Mouse (Mus musculus) embryo, embryonic 9.5 days (tissue): ENCODE data around the gene Tceanc2.
A peak's percentile ranks its signal among the peaks of the same experiment; 100 is the strongest.

Source experiments
- DNase-seq: peaks from one replicate; pipeline ENCODE4 v3.0.0-alpha.2; 2017; ENCODE audit errors: extremely low spot score

Tceanc2 gene

DNA sequence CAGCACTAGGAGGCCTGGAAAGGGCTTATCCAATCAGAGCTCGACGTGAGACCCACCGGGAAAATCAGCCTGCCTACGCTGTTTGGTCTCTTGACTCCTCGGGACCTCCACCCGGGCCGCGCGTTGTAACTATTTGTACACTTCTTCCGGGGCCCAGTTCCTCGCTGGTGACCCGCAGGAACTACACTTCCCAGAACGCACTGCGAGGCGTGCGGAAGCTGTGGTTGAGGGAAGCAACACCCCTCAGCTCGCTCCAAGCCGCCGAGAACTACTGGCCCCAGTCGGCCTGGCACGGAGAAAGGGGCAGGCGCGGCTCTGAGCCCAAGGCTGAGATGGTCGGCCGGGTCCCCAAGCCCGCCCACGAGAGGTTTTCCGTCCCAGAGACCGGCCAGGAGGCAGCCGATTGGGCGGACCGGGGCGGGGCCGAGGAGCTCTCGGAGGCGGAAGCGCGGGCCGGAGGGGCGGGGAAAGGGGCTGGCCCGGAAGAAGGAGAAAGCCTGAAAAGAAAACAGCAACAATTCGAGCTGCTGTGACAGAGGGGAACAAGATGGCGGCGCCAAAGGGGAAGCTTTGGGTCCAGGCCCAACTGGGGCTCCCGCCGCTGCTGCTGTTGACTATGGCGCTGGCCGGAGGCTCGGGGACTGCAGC is 610 bp downstream of the Tceanc2 start, which contains the start of gene Tmem59:
TSS of gene Tmem59 (plus strand) at position 218 of the 648 bp plus-strand sequence.
- DNase-seq = peak; percentile 98

DNA sequence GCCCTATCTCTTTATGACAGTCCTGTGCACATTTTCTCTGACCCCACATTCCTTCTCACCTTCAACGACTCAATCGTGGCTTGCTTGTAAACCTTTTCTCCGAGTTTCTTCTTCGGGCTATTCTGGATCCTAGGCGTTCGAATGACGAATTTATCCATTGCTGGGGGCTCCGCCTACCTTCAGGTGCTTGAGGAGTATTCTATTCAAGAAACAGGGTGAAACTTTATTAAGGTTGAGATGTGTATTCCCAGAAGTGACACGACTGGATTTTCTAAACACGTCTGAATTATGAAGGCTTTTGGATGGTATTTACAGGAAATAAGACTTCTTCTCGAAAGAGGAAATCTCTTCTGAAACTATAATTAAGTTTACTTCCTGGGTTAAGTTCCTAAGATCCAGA is 1.4 kb downstream of the Tceanc2 start:
- DNase-seq = no peak

DNA sequence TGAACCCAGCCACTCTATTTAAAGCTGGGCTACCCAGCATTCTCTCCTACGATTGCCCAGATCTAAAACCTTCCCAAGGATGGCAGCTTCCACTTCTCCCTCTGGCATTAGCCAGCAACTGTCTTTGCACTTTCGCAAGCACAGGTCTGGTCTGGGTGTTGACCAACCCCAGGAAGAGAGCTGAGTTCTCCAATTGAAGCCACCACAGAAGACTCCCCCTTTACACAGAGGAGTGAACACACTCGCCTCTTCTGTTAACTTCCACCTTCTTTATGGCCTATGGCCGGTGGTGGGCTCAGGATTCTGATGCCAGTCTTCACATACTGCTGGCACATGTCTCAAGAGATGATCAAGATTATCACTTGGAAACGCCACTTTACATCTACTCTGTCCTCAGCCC is 11.1 kb downstream of the Tceanc2 start:
- DNase-seq = no peak

DNA sequence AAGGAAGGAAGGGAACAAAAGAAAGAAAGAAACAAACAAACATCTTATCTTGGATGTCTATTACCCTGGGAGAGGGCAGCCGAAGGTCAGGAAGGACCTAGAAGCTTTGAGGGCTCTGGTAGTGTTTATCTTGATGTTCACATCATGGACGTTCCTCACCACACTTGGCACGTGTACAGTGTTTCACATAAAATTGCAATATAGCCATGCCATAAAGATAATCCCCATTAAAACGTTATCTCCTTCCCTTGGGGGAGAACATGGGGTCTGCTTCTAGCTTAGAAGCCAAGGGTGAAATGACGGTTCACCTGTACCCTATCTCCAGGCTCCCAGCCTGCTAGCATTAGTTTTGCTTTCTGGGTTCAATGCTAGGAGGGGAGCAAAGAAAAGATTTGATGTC is 12.2 kb downstream of the Tceanc2 start:
- no peak for DNase-seq

DNA sequence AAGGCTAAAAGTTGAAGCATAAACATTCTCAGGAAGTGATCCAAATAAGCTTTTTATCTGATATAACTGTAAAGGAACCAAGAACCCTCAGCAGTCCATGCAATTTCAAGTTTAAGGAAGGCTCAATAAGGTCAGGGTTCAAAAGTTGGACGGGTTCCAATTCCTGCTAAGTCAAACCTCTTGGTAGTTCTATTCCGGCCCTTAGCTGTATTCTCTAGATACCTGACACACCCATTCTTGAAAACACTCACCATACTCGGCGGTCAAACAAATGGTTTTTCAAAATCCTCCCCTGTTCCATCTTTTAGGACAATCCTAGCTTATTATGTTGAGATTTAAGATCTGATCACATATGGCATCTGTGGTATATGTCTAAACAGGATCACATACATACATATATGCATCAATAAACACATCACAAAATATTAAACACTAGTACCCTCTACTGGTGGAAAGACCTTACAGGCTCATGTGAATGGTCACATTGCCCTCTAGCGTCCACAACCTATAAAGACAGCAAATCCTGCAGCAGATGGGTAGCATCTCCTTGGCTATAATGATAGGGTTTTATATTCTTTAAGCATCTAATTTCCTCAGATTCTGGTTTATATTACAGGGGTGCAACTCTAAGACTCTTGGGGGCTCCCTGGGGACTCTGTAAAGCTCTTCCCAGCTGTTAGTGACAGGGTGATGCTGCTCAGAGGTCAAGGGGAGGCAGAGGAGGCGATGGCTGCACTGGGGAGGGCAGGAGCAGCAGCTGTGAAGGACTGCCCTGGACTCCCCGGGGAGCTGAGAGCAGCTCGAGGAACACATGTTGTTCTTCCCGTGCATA is 14.9 kb downstream of the Tceanc2 start:
- peak; percentile 68 for DNase-seq

DNA sequence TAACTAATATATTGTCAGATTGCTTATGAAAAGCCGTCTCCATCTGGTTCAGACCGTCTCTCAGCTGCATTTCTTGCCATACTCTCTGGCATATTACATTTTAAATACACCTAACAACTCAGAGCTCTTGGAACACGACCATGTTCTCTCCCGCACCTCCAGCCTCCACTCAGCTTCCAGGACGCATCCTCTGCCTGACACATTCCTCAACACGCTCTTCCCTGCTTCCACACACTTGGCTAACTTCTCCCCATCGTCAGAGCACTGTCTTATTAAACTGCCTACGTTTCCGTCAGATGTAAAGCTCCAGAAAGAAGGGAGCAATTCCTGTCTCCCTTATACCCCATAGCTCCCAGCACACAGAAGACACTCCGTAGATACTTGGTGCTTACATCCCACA is 15.6 kb downstream of the Tceanc2 start:
- DNase-seq = no peak

DNA sequence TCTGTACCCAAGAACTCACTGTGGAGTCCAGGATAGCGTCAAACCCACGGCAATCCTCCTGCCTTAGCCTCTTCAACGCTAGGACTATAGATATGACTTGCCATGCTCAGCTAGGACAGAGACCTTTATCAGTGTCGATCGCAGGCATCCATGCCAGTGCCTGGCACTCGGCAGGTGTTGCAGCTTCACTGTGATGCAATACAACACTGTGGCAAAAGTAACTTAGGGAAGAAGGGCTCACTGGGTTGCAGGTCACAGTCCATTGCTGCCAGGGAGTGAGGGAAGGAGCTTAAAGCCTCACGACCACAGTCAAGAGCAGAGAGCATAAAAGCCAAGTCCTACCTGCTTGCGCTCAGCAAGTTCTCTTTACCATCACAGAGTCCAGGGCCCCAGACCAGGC is 18.7 kb downstream of the Tceanc2 start:
- no peak for DNase-seq

DNA sequence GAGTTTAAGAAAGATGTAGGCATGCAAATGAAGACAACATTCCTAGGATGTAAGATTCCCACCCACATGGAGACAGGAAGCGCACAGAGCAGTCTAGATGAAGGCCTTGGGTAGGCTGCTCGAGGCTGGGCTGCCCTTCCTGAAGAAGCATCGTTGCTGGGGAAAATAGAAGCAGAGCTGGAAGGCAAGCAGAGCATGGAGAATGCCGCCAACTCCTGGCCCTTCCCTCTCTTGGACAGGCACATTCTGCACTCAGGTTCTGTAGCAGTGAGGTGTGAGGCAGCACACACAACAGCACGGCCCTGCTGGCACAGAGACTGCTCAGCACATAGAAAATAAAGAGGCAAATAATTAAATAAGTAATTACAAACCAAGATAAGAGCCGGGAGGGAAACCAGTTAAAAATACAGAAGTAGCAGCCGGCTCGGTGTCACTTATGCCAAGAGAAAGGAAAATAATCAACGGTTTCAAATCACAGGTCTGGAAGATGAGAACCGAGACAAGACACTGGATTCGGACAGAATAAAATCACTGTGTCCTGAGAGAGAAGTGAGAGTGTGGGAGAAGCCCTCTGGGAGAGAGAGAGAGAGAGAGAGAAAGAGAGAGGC is 19.6 kb downstream of the Tceanc2 start:
- no peak for DNase-seq

DNA sequence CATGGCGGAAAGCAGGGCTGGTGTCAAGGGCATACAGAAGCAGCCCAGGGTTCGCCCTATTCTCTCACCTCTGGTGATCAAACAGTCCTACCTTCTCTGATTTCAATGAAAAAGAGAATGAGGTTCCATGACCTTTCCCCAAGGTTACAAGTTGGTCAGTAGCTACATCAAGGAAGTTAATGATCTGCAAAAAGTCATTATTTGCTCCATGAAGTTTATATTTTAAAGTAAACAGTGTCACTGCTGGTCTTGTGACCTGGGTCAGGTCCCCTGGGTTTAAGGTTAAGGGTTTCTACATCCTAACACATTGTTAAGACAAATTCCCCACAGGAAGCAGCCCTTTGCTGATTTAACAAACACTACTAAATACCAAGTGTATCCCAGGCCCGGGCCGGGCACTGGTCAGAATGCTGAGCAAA is 21.9 kb downstream of the Tceanc2 start:
- DNase-seq = no peak

DNA sequence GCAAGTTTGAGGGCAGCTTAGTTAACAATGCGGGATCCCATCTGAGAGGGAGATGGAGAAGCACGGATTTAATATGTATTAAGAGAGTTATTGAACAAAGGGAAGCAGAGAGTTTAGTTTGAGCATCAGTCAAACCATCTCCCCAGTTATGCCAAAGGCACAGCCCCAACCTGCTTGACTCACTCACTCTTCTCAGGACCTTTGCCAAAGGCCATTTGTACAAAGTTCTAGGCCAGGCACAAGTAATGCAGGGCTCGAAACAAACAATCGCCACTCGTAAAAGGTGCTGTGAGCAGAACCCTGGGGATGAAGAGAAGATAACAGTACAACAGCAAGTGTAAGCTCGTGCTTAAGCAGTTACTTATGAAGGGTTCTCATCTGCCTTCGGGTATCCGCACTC is 26.3 kb downstream of the Tceanc2 start:
- DNase-seq = no peak

DNA sequence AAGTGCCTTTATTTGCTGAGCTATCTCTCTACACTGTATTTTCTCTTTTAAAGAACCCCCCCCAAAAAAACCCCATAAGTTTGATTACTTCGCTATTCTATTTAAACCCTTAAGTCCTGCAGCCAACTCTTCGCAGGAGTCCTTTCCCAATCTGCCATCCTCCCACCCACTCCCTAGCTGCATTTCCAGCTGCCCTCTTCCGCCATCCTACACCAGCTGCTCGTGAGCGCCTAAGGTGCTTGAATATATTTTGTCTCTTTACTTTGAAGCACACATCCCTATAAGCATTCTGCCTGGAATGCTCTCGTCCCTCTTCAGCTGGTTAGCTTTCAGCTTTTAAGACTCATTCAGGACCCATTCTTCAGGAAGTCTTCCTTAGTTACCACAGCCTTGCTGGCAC is 27.9 kb downstream of the Tceanc2 start:
- no peak for DNase-seq

DNA sequence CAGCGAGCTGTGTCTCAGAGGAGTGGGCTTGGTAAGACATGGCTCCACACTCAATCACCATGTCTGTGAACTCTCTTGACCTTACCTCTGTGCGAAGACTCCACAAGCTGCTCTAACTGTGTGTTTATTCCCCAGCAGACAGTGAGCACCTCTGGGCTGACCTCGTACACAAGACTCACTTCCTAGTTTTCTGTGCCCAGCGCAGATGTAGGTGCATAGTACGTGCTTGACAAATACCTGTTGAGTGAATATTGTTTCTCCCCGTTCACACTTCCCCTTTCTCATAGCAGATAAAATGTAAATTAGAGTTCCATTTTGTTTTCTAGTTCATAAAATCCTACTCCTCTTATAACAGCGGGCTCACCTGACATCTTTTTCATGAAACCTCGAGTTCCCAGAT is 35.4 kb downstream of the Tceanc2 start:
- no peak for DNase-seq

DNA sequence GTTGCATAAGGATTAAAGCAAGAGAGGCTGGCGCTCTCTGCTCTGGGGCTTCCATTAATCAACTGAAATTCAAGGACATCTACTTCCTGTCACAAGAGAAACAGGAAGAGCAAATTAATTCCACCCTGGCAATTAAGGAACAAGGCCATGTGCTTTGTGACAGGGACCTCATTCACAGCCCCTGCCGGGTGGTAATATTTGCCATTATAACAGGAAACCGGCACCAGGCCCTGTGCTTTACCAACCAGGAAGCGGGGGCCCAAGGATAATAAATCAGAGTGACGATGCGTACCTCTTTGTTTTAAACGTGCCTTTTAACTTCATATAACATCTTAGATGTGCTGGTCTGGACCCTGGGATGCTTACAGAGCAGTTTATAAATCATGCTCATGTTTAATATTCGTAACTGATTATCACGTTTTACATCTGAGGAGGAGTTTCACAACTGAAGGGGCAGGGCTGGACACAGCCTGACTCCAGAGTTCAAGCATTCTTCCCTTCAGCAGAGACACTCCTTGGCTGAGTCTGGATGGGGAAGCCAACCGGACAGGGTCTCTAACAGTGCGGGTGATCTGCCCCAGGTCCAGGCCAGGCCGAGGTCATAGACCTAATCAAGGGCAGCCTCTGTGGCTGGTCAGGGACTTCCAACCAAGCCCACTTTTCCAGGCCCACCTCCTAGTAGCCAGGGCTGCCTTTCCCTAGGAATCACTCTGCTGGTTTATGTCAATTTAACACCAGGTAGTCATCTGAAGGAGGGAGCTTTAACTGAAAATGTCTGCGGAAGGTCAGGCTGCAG is 38.9 kb downstream of the Tceanc2 start:
- peak; percentile 58 for DNase-seq

DNA sequence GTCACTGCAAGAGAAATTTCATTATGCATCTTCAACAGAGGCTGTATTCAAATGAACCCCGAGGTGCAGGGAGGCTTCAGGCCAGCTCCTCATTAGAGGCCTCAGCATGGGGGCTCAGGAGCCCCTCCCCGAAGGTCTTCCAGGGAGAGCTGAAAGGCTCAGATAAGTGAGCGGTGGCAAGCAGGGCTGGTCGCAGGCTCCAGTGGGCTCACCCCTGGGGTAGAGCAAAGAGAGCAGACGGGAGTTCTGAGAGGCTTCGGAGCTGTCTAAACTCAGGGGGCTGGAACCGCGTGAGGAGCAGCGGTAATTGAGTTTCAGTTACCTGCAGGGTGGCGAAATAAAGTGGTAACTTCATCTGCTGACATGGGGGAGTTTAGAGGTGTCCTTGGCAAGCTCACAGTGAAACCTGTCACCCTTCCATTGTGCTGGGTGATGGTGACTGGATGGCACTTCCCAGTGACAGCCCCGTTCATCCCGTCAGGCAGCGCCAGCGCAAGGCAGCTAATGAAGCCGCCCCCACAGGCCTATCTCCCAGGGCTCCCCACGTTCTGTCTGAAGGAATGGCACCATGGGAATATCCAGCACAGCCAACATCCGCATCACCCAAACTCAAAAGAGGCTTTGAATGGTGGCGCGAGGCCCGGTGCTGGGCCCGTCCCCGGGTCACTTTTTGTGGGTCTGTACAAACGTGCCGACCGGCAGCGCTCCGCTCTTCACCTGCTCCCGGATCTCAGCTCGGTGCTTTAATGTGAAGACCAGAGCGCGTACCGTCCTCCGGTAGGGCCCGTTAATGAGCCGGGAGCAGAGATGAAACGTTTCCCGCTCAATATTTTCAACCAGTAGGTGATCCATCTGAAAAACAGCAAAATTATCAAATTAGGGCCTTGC is 39.7 kb downstream of the Tceanc2 start:
- no peak for DNase-seq

DNA sequence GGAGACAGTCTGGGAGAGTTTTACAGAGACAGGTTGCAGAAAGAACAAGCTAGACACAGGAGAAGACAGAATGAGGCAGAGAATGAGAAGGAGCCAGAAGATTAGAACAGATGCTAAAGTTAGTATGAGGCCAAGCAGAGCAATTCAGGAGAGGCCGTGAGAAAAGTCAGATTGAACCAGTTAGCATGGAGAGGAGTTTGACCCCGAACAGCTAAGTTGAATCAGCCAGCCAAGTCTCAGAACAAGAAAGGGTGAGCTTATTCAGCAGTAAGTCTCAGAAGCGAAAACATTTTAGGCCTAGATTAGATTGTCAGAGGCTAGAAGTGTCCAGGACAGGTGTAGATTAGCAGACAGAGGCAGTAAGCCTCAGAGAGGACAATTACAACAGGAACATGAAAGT is 42.4 kb downstream of the Tceanc2 start:
- DNase-seq = no peak

DNA sequence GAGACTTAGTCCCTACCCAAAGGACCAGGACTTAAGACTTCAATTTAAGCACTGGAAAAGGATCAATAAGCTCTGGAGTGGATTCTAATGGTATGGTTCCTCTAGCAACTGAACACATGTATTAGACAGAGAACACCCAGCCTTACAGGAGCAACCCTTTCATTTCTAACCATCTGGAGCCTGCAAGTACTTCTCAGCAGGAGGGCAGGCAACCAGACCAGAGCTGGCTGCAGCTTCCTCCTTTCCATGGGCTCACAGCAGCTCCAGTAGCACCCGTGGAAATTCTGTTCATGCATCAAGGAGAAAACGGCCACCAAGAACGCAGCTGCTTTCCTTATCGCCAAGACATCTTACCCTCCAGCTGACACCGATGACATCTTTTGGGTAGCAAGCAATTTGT is 43.3 kb downstream of the Tceanc2 start:
- no peak for DNase-seq

DNA sequence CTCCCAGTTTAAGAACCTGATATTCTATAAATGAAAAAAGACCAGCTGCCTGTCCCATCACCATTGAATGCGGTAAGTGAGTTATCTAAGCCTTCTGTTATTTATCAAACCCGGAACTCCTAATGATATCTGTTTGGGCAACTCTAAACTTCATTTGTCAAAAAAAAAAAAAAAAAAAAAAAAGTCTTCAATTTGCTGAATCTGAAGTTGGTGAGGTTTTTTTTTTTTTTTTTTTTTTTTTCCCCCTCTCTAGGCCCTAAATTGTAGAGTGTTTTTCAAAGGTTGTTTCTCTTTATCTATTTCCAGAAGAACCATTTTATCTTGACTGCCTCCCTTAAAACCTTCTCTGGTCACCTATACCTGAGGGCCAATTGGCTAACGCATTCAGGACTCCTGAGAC is 44.0 kb downstream of the Tceanc2 start:
- DNase-seq = no peak

DNA sequence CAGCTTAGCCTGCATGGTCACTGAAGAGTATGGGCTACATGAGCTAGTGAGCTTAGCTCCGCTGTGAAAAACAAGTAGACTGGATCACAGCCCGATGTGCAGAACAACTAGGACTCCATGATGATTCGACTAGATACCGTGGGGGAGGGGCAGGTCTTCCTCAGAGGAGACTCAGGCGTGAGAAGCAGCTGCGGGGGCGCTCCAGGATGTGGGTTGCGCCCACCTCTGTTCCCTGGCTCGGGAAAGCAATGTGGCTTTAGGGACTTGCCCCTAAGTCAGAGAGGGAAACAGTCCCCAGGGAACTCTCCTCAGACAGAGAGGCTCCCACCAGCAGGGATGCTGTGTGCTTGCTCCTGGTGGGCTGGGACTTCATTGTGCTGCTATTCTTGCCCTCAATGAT is 48.4 kb downstream of the Tceanc2 start:
- DNase-seq = peak; percentile 27

DNA sequence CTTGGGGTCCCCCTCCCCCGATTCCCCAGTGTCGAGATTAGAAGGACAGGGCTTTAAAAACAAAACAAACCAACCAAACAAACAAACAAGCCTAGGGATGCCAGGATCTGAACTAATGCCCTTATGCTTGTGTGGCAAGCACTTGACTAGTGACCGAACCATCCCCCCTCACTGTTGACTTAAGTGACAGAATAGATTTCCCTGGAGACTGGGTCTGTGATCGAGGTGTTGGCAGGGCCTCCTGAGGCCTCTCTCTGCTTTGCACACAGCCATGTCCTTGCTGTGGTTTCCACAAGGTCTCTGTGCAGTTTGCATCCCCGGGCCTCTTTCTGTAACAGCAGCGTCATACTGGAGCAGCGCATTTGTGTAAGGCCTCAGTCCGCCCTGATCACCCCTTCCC is 49.5 kb downstream of the Tceanc2 start:
- no peak for DNase-seq

DNA sequence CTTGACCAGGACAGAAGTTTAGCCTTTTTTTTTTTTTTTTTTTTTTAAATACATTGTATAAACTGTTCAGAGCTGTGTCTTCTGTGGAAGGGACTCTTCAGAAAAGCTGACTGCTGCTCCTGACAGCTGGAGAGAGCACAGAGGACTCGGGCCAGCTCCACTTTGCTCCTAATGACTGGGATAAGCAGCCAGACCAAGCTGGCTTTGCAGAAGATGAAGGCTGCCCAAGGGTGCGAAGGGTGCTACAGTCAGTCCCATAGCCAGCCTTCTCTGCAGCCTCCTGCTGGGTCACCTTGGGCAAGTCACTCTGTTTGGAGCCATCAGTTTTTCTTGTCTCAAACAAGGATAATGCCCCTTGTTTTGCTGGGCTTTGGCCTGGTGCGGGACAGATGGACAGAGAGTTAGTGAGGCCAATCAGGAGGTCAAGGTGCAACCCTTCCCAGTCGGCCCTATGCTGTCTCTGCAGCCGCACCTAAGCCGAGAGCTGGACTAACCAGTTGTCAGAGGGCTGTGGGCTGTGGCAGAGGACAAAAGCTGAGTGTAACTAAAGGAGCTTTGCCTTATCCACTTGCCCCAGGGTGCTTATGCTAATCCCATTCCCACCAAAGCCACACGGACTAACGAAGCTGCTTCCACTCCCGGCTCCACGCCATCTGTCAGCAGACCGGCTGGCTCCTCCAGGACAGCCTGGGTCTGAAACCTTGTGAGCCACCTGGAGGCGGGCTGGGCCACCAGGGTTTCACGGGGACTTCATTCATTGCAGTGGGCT is 50.8 kb downstream of the Tceanc2 start:
- peak; percentile 38 for DNase-seq
